Mouse (Mus musculus): Measurements from ENCODE around the gene Usp47.

Usp47 gene

DNA sequence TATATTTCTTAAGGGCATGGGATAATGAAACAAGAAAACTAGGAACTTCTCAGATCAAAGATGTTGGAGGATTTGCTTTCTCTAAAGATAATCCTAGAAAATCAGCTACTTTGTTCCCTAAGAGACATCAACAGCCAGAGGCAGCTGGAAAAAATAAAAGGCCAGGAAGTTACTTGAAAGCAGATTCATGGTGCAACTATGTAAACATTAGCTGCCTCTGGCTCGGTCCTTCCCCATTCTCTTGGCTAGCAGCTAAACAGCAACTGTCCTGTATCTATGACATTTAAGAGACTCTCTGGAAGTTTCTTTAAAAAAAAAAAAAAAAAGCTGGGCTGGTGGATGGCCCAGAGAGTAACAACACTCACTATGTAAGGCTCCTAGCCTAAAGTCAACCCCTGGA is 131.9 kb downstream of the Usp47 start:
- no peak for DNase-seq (ENCODE audit: low spot score in 2 of 2)

GRCm38 (mm10) chr7:112157584-112158315 is 134.4 kb downstream of the Usp47 start:
- no peak for DNase-seq (ENCODE audit: low spot score in 2 of 2)

- no peak for DNase-seq (ENCODE audit: low spot score in 2 of 2)
These were observed 135.0 kb downstream of the Usp47 start for GRCm38 (mm10) chr7:112158316-112158741.

DNA sequence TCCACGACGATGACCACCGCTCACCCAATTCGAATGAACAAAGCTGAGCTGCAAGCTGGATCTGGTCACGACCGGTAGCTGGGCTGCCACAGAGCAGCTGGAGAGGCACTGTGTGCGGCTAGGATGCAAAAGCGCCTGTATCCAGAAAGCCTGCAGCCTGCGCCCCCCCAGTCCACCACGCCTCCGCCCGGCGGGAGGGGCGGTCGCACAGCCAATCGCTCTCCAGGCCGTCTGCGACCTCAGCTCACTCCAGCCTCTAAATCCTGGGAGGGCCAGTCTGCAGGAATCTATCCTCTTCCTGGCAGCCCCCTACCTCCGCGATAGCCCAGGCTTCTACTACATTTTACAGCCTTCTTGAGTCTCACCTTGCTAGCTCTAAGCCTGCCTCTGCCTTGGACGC is 135.6 kb downstream of the Usp47 start, which contains the start of gene Dkk3:
Dkk3 (minus strand) TSS at position 116 of the 400 bp plus-strand sequence.
- no peak for DNase-seq (ENCODE audit: low spot score in 2 of 2)

- DNase-seq (ENCODE audit: low spot score in 2 of 2) = no peak
These were observed 136.5 kb downstream of the Usp47 start for GRCm38 (mm10) chr7:112159835-112160234.

Data from spleen, postnatal 4 days (tissue).